Mouse (Mus musculus) thymus, adult 2 months (tissue): Measurements from ENCODE around the gene Ccz1. TPM values are rescaled to one million over a fixed set of nuclear protein-coding genes. Genes with fewer than 3 reads are reported as not detected.

Experiments
- DNase-seq: peaks from one replicate; pipeline ENCODE4 v3.0.0; 2021
- H3K27ac ChIP-seq: fragments of 200-500 bp; 2 replicates; pipeline ENCODE4 v1.5.1; 2012; ENCODE audit warnings: low read length, control low read depth; ENCODE audit not compliant: control insufficient read depth, insufficient read depth
- H3K27me3 ChIP-seq: fragments of 200-500 bp; 2 replicates; pipeline ENCODE4 v1.6.1; 2012; ENCODE audit warnings: mild to moderate bottlenecking, low read length, moderate library complexity, mixed read lengths; ENCODE audit not compliant: control insufficient read depth, insufficient read depth
- H3K36me3 ChIP-seq: fragments of 200-500 bp; 2 replicates; pipeline ENCODE4 v1.6.1; 2012; ENCODE audit warnings: mild to moderate bottlenecking, low read length, moderate library complexity; ENCODE audit not compliant: control insufficient read depth, insufficient read depth
- H3K4me1 ChIP-seq: fragments of 200-500 bp; replicated peaks from 2 replicates; pipeline ENCODE4 v1.6.1; 2012; ENCODE audit warnings: low read length; ENCODE audit not compliant: control insufficient read depth, insufficient read depth
- H3K4me3 ChIP-seq: fragments of 200-500 bp; 2 replicates; pipeline ENCODE4 v1.5.1; 2012; ENCODE audit warnings: mild to moderate bottlenecking, low read length, control low read depth, moderate library complexity; ENCODE audit not compliant: control insufficient read depth, insufficient read depth
- CTCF ChIP-seq: fragments of 200-500 bp; IDR thresholded peaks from 2 replicates; pipeline ENCODE4 v1.5.1; 2012; ENCODE audit warnings: mild to moderate bottlenecking, control low read depth, low read length, moderate library complexity, borderline replicate concordance; ENCODE audit not compliant: control insufficient read depth, poor library complexity, insufficient read depth; ENCODE audit errors: extremely low read depth
- POLR2A ChIP-seq: fragments of 200-500 bp; IDR thresholded peaks from 2 replicates; pipeline ENCODE4 v1.6.1; 2012; ENCODE audit warnings: mild to moderate bottlenecking, low read length, control low read depth, moderate library complexity; ENCODE audit not compliant: control insufficient read depth, poor library complexity, insufficient read depth; ENCODE audit errors: extremely low read depth
- WGBS: fragments of 180-500 bp; shearing (Covaris S2); methylation state at CpG from one replicate; pipeline ENCODE4 v1.1.7; 2018; 5-methylcytosine and 5-hydroxymethylcytosine counted together
- polyA plus RNA-seq: library from polyadenylated mRNA; depleted of rRNA; stranded (reverse); fragments of >200 nt; gene quantifications from 2 replicates; pipeline ENCODE4 v1.2.3, GENCODE M21; 2012

Ccz1 gene
- polyA plus RNA-seq, 1 experiment: 15.4 TPM

- peak; percentile 47 for DNase-seq
- H3K4me1 ChIP-seq: no peaks in the 10 kb centered on the region
- 47% methylated on average over 4 of the region's 4 CpGs for WGBS
- no peaks in the 10 kb centered on the region for H3K27me3 ChIP-seq
- H3K4me3 ChIP-seq: no peak overlapping the region
- no peaks in the 10 kb centered on the region for H3K36me3 ChIP-seq
- TF ChIP-seq CTCF: peak; percentile 92
- TF ChIP-seq POLR2A: no peak
- no peak overlapping the region for H3K27ac ChIP-seq
Measured at GRCm38 (mm10) chr5:143974931-143975630, 39.6 kb downstream of the Ccz1 start.

- WGBS: 80% methylated on average over 3 of the region's 3 CpGs
Measured at GRCm38 (mm10) chr5:143972628-143973027, 42.0 kb downstream of the Ccz1 start.

DNA sequence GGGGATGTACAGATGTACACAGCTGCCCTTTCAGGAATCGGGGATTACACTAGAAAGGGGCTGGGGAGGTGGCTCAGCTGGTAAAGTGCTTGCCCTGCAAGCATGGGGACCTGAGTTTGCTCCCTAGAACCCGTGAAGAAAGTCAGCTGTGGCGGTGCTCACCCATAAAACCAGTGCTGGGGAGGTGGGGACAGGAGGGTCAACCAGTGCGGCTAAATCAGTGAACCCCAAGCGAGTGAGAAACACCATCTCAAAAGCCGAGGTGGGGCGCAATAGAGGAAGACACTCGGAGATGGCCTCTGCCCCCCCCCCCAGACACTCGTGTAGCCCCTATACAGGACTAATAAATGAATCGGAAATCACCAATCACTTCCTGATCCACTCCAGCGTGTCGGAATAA lies 48.0 kb downstream of the Ccz1 start:
- no peaks in the 10 kb centered on the region for H3K27me3 ChIP-seq
- DNase-seq: no peak
- no peak overlapping the region for H3K27ac ChIP-seq
- H3K36me3 ChIP-seq: no peaks in the 10 kb centered on the region
- TF ChIP-seq POLR2A: no peak
- no peak for TF ChIP-seq CTCF
- H3K4me3 ChIP-seq: no peak overlapping the region
- 93% methylated on average over 12 of the region's 12 CpGs for WGBS
- no peaks in the 10 kb centered on the region for H3K4me1 ChIP-seq

More at GRCm38 (mm10) chr5:143972628-143973027, 42.0 kb downstream of the Ccz1 start:
- TF ChIP-seq POLR2A (no peak), CTCF (no peak)
- no peaks in the 10 kb centered on the region for H3K36me3 ChIP-seq
- H3K27ac ChIP-seq: no peak overlapping the region
- no peaks in the 10 kb centered on the region for H3K27me3 ChIP-seq
- DNase-seq: no peak
- no peak overlapping the region for H3K4me3 ChIP-seq
- no peaks in the 10 kb centered on the region for H3K4me1 ChIP-seq

DNA sequence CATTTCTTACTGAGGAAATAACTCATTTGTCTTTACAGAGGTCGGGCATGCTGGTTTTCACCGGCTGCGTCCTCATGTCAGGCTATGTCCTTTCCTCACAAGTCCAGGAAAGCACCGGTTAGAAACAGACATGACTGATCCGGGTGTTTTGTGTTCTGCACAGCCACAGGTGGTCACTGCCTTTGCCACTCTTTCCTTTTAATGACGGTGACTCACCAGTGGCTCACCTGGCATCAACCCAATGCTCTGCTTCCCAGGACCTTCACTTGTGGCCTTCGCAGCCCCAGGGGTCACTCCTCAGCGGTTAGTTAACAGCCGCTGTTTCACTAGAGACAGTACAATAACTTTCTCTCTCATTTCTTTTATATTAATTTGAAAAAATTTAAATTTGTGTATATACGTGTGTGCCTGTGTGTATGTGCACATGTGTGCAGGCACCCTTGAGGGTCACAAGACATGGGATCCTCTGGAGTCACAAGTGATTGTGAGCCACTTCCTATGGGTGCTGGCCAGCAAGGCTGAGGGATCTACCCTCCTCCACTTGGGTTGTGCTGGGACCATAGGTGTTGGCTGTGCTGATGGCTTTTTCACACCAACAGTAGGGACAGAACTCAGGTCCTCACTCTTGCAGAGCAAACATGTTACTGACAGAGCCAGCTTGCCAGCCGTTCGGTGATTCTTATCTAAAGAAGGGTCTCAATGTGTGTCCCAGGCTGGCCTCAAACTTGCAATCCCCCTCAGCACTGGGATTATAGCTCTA lies 48.9 kb downstream of the Ccz1 start:
- TF ChIP-seq CTCF: no peak
- Histone ChIP-seq H3K4me3 (no peak overlapping the region), H3K36me3 (no peaks in the 10 kb centered on the region), H3K27me3 (no peaks in the 10 kb centered on the region), H3K4me1 (no peaks in the 10 kb centered on the region), H3K27ac (no peak overlapping the region)
- WGBS: 67% methylated on average over 12 of the region's 12 CpGs
- no peak for DNase-seq

DNA sequence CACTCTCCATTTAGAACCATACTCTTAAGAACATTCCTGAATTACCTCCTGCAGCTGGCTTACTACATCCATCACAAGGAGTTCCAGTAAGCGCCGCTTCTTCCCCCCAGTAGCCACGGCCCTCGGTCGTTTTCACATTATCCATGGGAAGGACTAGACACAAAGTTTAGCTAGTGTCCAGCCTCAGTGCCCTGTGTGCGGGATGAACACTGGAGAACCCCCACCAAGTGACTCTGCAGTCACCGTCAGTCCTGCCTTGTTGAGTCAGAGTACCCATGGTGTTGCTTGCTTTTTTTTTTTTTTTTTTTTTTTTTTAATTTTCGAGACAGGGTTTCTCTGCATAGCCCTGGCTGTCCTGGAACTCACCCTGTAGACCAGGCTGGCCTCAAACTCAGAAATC lies 53.5 kb downstream of the Ccz1 start:
- H3K4me1 ChIP-seq: no peaks in the 10 kb centered on the region
- TF ChIP-seq POLR2A: no peak
- no peaks in the 10 kb centered on the region for H3K27me3 ChIP-seq
- WGBS: 89% methylated on average over 8 of the region's 8 CpGs
- H3K4me3 ChIP-seq: no peak overlapping the region
- no peak overlapping the region for H3K27ac ChIP-seq
- no peak for DNase-seq
- no peaks in the 10 kb centered on the region for H3K36me3 ChIP-seq

DNA sequence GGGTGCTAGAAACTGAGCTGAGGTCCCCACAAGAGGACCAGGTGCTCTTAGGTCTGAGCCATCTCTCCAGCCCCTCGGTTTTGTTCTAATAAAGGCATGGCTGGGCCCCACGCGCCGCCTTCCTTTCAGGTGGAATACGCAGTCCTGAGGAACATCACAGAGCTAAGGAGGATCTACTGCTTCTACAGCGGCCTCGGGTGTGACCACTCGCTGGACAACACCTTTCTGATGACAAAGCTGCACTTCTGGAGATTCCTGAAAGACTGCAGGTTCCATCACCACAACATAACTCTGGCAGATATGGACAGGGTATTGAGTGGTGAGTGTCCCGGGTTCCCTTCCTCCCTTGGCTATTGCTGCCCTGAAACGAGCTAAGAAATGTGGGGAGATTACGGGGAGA lies 55.1 kb downstream of the Ccz1 start:
- Histone ChIP-seq H3K4me3 (no peak overlapping the region), H3K36me3 (no peaks in the 10 kb centered on the region), H3K4me1 (no peaks in the 10 kb centered on the region), H3K27ac (no peak overlapping the region), H3K27me3 (no peaks in the 10 kb centered on the region)
- WGBS: 94% methylated on average over 11 of the region's 11 CpGs
- DNase-seq: no peak
- TF ChIP-seq POLR2A (no peak), CTCF (no peak)
